Mouse (Mus musculus): ENCODE data around the gene Fktn. TPM values are rescaled to one million over a fixed set of nuclear protein-coding genes. Genes with fewer than 3 reads are reported as not detected.

The Fktn gene
- total and polyA plus RNA-seq, 2 experiments from 2014 or later: 6.9 to 10.6 TPM

DNA sequence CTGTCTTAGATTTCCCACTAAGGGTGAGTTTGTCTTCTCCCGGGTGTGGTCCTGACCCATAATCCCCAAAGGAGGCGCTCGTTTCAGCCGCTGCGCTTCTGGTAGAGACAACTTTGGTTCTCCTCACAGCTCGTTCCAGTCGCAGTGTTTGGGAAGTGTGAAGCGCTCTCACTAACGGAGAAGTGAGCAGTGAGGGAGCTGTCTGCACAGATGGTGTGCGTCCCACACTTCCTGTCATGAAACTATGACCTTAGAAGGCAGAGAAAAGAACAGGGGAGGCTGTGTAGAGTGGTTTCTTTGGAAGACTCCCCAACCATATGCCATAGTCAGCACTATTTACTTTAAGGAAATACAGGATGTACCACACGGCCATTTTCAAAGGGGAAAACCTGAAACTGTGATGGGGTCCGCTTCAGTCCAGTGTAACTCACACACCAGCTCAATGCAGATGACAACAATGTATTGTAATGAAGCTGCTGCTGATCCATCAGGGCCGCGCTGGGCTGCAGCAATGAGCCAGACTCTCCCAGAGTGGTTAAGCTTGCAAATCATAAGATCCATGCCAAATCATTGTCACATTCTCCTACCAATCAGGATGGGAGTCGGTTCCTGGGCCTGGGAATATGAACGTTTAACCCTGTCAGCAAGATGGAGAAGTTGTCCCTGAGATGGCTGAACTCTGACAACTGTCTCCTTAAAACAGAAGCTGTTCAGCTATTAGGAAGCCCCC is 36.8 kb downstream of the Fktn start:
- H3K4me3 ChIP-seq (ENCODE audit: low read depth, low read length): no peak overlapping the region
- DNase-seq (ENCODE audit: low spot score) (peak; percentile 11), ATAC-seq (ENCODE audit: insufficient read depth, low read depth) (peak; percentile 36; the same call in 1 of the 2 replicates)
- no peak for TF ChIP-seq CTCF (IDR thresholded peaks at IDR 0.05; ENCODE audit: low read depth)
- no peak for TF ChIP-seq EP300 (IDR thresholded peaks at IDR 0.05; ENCODE audit: low read depth)
- peaks cover 36% of the 10 kb centered on the region for H3K36me3 ChIP-seq (replicated peaks; ENCODE audit: control insufficient read depth, insufficient read depth, low read length)
- no peaks in the 10 kb centered on the region for H3K9me3 ChIP-seq (replicated peaks; ENCODE audit: control insufficient read depth, low read length)
- H3K4me2 ChIP-seq (ENCODE audit: low read depth, low read length): no peak overlapping the region
- WGBS: 67% methylated on average over 16 of the region's 16 CpGs
- no peak overlapping the region for H3K27ac ChIP-seq (ENCODE audit: low read depth)
- H3K27me3 ChIP-seq (ENCODE audit: control insufficient read depth, insufficient read depth, low read length): no peaks in the 10 kb centered on the region
- H3K9ac ChIP-seq (replicated peaks; ENCODE audit: low read depth, low read length): no peak overlapping the region
- no peaks in the 10 kb centered on the region for H3K4me1 ChIP-seq (ENCODE audit: control insufficient read depth, insufficient read depth)

DNA sequence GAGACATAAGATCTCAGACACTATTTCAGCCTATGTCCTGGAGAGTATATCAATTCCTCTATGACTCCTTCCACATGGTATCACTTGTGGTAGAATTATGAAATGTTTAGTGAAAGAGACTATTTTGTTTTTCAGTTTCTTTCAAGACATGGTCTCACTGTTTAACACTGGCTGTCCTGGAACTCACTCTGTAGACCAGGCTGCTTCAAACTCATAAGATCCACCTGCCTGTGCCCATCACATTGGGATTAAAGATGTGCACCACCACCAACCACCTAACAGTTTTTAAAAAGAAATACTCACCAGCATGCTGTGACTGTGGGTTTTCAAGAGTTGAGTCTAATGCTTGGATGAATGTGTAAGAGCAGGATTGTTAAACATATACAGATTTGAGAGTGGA is 43.2 kb downstream of the Fktn start:
- H3K4me1 ChIP-seq (ENCODE audit: control insufficient read depth, insufficient read depth): no peaks in the 10 kb centered on the region
- H3K4me2 ChIP-seq (ENCODE audit: low read depth, low read length): no peak overlapping the region

DNA sequence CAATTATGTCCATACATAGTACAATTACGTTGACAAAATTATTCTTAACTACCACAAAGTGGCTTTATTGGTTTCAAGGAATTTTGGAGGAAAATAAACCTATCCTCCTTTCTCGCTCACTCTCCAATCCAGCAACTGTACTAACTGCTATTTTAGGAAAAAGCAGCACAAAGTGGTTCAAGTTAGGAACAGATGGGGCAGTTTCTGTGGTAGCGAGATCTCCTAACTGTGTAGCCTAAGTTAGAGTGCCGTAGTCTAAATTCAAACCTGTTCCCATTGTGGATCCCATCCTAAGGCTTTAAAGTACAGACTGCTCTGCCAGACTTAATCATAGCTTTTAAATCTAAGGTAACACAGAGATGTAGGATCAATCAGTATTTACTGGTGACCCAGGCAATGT is 45.0 kb downstream of the Fktn start:
- Histone ChIP-seq H3K9me3 (replicated peaks; ENCODE audit: control insufficient read depth, low read length) (no peaks in the 10 kb centered on the region), H3K4me2 (ENCODE audit: low read depth, low read length) (no peak overlapping the region), H3K4me3 (ENCODE audit: low read depth, low read length) (no peak overlapping the region), H3K27ac (ENCODE audit: low read depth) (no peak overlapping the region), H3K9ac (replicated peaks; ENCODE audit: low read depth, low read length) (no peak overlapping the region), H3K27me3 (ENCODE audit: control insufficient read depth, insufficient read depth, low read length) (no peaks in the 10 kb centered on the region), H3K36me3 (replicated peaks; ENCODE audit: control insufficient read depth, insufficient read depth, low read length) (peaks cover 34% of the 10 kb centered on the region), H3K4me1 (ENCODE audit: control insufficient read depth, insufficient read depth) (no peaks in the 10 kb centered on the region)
- WGBS: 91% methylated on average over 4 of the region's 4 CpGs
- DNase-seq (ENCODE audit: low spot score) (no peak), ATAC-seq (ENCODE audit: insufficient read depth, low read depth) (no peak)
- no peak for TF ChIP-seq EP300 (IDR thresholded peaks at IDR 0.05; ENCODE audit: low read depth)
- no peak for TF ChIP-seq CTCF (IDR thresholded peaks at IDR 0.05; ENCODE audit: low read depth)

More for the DNA sequence above, 43.2 kb downstream of the Fktn start:
- no peak overlapping the region for H3K4me3 ChIP-seq (ENCODE audit: low read depth, low read length)
- no peaks in the 10 kb centered on the region for H3K27me3 ChIP-seq (ENCODE audit: control insufficient read depth, insufficient read depth, low read length)
- no peaks in the 10 kb centered on the region for H3K9me3 ChIP-seq (replicated peaks; ENCODE audit: control insufficient read depth, low read length)
- H3K9ac ChIP-seq (replicated peaks; ENCODE audit: low read depth, low read length): no peak overlapping the region
- H3K36me3 ChIP-seq (replicated peaks; ENCODE audit: control insufficient read depth, insufficient read depth, low read length): peaks cover 29% of the 10 kb centered on the region
- ATAC-seq (ENCODE audit: insufficient read depth, low read depth) (no peak), DNase-seq (ENCODE audit: low spot score) (no peak)
- no peak for TF ChIP-seq EP300 (IDR thresholded peaks at IDR 0.05; ENCODE audit: low read depth)
- TF ChIP-seq CTCF (IDR thresholded peaks at IDR 0.05; ENCODE audit: low read depth): no peak
- no peak overlapping the region for H3K27ac ChIP-seq (ENCODE audit: low read depth)

DNA sequence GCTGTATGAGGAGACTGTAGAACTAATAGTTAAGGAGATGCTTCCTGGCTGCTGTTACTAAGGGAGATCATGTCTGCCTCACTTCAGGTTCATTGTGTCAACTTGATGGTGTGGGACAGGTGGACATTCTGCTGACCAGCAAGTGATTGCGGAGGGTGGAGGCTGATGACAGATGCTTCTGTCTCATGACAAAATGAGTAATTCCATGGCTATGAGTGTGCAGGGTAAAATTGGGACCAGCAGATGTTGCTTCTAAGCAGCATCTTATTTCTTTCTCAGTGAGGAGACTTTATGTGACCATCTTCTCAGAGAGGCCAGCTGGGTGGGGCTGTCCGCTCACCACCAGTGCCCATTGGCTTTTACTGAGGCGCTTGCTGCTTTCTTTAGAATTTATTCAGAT is 45.9 kb downstream of the Fktn start:
- H3K36me3 ChIP-seq (replicated peaks; ENCODE audit: control insufficient read depth, insufficient read depth, low read length): peaks cover 31% of the 10 kb centered on the region
- no peak for ATAC-seq (ENCODE audit: insufficient read depth, low read depth)
- 92% methylated on average over 3 of the region's 3 CpGs for WGBS

DNA sequence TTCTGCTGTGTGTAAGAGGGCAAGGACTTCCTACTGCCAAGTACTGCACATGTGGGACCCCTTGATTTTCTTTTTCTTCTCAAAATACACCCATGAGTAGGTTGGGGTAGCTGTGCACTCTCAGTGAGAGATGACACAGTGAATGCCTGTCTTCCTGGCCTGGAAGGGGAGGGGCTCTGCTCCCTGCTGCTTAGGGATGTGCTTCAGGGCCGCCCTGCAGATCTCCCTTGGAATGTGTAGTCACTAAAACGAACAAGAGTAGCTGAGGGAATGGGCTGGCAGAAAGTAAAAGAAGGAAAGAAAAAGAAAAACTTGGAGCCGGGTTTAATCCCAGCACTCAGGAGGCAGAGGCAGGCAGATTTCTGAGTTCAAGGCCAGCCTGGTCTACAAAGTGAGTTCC is 48.7 kb downstream of the Fktn start:
- no peak overlapping the region for H3K4me2 ChIP-seq (ENCODE audit: low read depth, low read length)
- H3K4me1 ChIP-seq (ENCODE audit: control insufficient read depth, insufficient read depth): no peaks in the 10 kb centered on the region
- no peak overlapping the region for H3K27ac ChIP-seq (ENCODE audit: low read depth)
- H3K9ac ChIP-seq (replicated peaks; ENCODE audit: low read depth, low read length): no peak overlapping the region
- no peak overlapping the region for H3K4me3 ChIP-seq (ENCODE audit: low read depth, low read length)
- H3K9me3 ChIP-seq (replicated peaks; ENCODE audit: control insufficient read depth, low read length): no peaks in the 10 kb centered on the region
- DNase-seq (ENCODE audit: low spot score): no peak
- TF ChIP-seq EP300 (IDR thresholded peaks at IDR 0.05; ENCODE audit: low read depth): no peak
- TF ChIP-seq CTCF (IDR thresholded peaks at IDR 0.05; ENCODE audit: low read depth): no peak
- peaks cover 31% of the 10 kb centered on the region for H3K36me3 ChIP-seq (replicated peaks; ENCODE audit: control insufficient read depth, insufficient read depth, low read length)
- ATAC-seq (ENCODE audit: insufficient read depth, low read depth): no peak
- H3K27me3 ChIP-seq (ENCODE audit: control insufficient read depth, insufficient read depth, low read length): no peaks in the 10 kb centered on the region
- 64% methylated on average over 3 of the region's 3 CpGs for WGBS

More for the DNA sequence above, 45.9 kb downstream of the Fktn start:
- Histone ChIP-seq H3K9me3 (replicated peaks; ENCODE audit: control insufficient read depth, low read length) (no peaks in the 10 kb centered on the region), H3K27me3 (ENCODE audit: control insufficient read depth, insufficient read depth, low read length) (no peaks in the 10 kb centered on the region), H3K4me1 (ENCODE audit: control insufficient read depth, insufficient read depth) (no peaks in the 10 kb centered on the region), H3K27ac (ENCODE audit: low read depth) (no peak overlapping the region), H3K4me2 (ENCODE audit: low read depth, low read length) (no peak overlapping the region), H3K9ac (replicated peaks; ENCODE audit: low read depth, low read length) (no peak overlapping the region), H3K4me3 (ENCODE audit: low read depth, low read length) (no peak overlapping the region)
- DNase-seq (ENCODE audit: low spot score): no peak
- TF ChIP-seq CTCF (IDR thresholded peaks at IDR 0.05; ENCODE audit: low read depth): no peak
- TF ChIP-seq EP300 (IDR thresholded peaks at IDR 0.05; ENCODE audit: low read depth): no peak
